Mouse (Mus musculus) urinary bladder, adult 2 months (tissue): Measurements from ENCODE around the gene Ube4b. TPM values are rescaled to one million over a fixed set of nuclear protein-coding genes. Genes with fewer than 3 reads are reported as not detected.
A peak's percentile ranks its signal among the peaks of the same experiment; 100 is the strongest.

Experiments
- DNase-seq: peaks from one replicate; pipeline ENCODE4 v3.0.0; 2022; ENCODE audit warnings: low spot score
- polyA plus RNA-seq: library from polyadenylated mRNA; depleted of rRNA; stranded (reverse); fragments of >200 nt; gene quantifications from 2 replicates; pipeline ENCODE4 v1.2.3, GENCODE M21; 2012

Ube4b gene
- polyA plus RNA-seq, 1 experiment, result 38.3 TPM

- DNase-seq, result no peak
Measured at GRCm38 (mm10) chr4:149395581-149395980, 31.0 kb downstream of the Ube4b start.

- no peak for DNase-seq
Measured at GRCm38 (mm10) chr4:149394292-149394691, 32.3 kb downstream of the Ube4b start.

- DNase-seq, result no peak
Measured at GRCm38 (mm10) chr4:149393311-149393995, 33.1 kb downstream of the Ube4b start.

DNA sequence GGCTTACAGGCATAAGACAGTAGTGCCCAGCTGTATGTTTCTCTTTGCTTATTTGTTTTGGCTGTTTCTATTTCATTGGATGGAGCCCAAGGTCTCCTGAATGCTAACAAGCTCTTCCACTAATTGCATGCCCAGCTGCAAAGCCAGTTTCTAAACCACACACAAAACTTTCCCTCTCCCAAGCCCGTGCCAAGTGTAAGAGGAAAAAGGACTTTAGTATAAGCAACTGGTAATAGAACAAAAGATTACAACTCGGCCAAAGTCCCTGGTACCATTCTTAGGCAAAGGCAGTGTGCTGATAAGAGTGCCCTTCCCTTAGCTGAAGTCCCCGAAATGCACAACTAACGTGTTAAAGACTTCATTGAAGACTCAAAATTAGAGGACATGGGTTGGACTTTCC is 34.2 kb downstream of the Ube4b start:
- no peak for DNase-seq

- no peak for DNase-seq
Measured at GRCm38 (mm10) chr4:149381001-149381400, 45.5 kb downstream of the Ube4b start.

DNA sequence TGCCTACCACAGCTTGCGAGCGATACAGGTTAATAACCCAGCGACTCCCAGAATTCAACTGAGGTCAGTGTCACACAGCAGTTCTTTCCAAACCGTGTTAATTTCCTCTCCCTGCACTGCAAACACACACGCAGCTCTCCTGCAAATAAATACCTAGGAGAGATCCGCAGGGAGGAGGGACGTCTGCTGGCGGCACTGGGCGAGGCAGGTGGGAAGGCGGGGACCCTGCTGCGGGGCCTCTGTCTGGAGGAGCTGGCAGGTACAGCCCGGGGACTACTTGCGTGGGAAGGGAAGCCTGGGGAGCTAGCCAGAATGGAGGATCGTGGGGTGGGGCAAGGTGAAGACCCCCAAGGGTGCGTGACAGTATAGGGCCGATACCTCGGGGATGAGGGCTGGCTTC is 46.7 kb downstream of the Ube4b start:
- DNase-seq, result no peak

DNA sequence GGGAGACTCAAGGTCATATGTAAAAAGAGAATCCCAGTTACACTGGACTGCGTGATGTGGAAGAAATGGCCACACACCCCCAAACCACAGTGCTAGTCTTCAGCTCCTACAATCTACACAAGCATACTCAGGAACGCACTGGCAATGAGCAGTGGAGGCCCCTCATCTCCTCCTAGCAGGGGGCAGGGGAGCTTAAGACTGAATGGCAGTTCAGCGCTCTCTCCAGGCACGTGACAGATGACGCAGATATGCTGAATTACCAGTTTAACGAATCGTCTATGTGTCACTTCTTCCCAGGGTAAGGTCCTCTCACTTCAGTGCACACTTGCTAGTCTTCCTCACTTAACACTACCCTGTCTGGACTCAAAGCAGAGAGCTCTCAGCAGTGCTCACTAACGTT is 47.7 kb downstream of the Ube4b start:
- DNase-seq, result no peak

DNA sequence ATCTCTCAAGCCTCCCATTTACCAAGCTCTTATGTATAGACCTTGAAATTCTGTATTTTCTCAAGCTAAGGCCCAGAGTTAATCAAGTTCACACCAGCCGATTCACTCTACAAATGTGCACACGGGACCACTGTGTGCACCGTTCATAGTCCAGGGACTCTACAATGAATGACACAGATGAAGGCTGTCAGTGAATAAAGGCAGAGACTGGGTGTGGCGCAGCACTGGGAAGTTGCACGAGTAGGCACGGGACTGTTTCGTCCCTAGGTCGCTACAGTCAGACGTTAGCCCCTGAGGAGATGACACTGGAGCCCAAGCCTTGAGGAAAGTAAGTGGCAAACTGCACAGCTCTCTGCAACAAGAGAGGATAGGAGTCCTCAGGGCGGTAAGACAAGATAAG is 50.5 kb downstream of the Ube4b start:
- no peak for DNase-seq

DNA sequence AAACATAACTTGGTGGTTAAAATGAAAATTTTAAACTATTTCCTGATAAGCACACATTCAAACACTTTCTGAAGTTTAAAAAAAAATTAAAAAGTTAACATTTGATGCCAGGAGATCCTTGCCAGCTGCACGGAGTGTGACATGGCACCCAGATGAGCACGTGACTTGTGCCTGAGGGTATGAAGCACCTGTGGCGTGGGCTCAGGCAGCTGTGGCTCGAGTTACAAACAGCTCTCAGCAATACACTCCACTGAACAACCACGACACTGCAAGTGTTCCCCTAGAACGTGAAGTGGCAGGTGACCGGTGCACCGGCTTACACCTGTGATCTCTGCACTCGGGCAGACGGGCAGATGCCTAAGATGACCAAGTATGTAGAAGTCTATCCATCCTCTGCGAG is 51.9 kb downstream of the Ube4b start:
- no peak for DNase-seq

- DNase-seq, result no peak
Measured at GRCm38 (mm10) chr4:149373927-149374326, 52.6 kb downstream of the Ube4b start.

- peak; percentile 36 for DNase-seq
Measured at GRCm38 (mm10) chr4:149373431-149373830, 53.1 kb downstream of the Ube4b start.

- DNase-seq, result no peak
Measured at GRCm38 (mm10) chr4:149365702-149366370, 60.7 kb downstream of the Ube4b start.

DNA sequence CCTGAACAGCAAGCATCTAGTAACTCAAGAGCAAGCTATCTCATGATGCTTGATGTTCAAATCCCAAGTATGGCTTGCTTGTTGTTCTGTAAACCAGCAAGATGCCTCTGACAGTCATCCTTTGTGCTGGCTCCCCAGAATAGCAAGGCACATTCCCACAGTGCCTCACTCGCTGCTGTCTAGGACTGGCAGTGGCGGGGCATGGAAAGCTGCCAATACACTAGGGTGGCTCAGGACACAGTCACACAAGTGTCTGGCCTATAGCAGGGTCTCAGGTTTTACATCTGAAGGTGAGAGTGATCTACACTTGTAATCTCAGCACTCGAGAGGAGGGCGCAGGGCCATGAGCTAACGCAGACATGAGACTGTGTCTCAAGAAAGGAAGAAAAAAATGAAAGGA is 61.7 kb downstream of the Ube4b start:
- no peak for DNase-seq

GRCm38 (mm10) chr4:149361051-149361450 is 65.5 kb downstream of the Ube4b start:
- no peak for DNase-seq

- no peak for DNase-seq
Measured at GRCm38 (mm10) chr4:149360647-149361046, 65.9 kb downstream of the Ube4b start.

DNA sequence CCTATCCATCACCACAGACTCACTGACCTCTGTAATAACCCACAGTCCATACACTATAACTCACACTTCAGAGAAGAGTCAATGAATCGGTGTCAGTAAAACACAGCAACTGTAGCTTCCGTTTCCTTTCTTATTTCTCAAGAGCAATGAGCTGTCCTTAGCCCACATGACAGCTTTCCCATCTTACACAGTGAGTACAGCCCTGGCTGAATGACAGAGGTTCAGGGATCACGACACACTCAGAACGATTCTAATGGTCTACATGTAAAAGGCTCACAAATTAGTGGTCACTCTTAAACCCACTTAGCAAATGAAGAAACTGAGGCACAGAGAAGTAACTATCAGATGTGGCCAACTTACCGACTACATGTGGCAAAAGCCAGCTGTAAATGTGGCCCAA is 68.6 kb downstream of the Ube4b start:
- DNase-seq, result no peak

GRCm38 (mm10) chr4:149354671-149355070 is 71.9 kb downstream of the Ube4b start:
- DNase-seq, result no peak

GRCm38 (mm10) chr4:149351596-149352150 is 74.9 kb downstream of the Ube4b start:
- no peak for DNase-seq

DNA sequence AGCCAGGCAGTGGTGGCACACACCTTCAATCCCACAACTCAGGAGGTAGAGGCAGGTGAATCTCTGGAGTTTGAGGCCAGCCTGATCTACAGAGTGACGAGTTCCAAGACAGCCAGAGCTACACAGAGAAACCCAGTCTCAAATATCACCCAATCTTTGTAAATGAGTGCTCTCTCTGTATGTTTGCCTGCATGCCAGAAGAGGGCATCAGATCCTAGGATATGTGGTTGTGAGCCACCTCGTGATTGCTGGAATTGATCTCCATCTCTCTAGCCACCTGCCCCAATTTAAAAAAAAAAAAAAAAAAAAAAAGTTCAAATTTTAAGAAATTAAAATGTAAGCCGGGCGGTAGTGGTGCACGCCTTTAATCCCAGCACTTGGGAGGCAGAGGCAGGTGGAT is 77.6 kb downstream of the Ube4b start:
- no peak for DNase-seq

DNA sequence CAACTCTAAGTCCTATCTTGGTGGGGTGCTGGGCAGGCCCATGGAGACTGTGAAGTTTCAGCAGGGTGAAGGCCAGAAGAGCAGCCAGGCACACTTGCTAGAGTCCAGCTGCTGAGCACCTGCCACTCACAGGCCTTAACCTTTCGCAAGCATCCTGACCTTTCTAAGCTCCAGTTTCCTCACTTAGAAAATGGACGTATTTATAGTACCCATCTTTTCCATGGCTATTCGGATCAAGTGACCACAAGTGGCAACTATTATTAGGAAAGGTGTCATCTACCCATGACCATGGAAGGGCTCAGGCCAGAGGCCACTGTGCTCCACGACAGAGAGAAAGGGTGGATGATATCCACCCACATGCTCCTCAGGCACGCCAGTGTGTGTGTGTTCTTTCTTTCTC is 80.7 kb downstream of the Ube4b start:
- DNase-seq, result no peak

GRCm38 (mm10) chr4:149344311-149344710 is 82.2 kb downstream of the Ube4b start:
- DNase-seq, result no peak

DNA sequence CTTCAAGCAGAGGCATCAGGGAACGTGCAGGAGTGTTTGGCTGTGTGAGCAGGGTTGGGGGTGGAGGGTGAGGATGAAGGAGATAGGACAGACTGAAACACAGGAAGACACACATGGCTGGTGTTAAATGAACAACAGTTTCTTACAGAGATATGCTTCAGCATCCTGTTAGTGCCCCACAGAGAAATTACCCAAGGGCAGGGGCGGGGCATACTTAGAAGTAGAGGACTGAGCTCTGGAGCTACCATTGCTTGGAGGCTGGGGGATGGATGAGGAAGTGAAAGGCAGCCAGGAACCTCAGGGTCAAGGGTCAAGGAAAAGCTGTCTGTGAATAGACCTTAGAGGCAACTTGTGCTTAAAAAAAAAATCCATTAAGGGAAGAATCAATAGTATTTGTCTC is 85.9 kb downstream of the Ube4b start:
- DNase-seq, result no peak

GRCm38 (mm10) chr4:149339426-149340214 is 86.9 kb downstream of the Ube4b start:
- DNase-seq, result no peak
